Mouse (Mus musculus) frontal cortex, adult (tissue): ENCODE results near the gene Tnk1.

ENCODE experiments used
- ATAC-seq: cut with Nextera tagmentation; 2 replicates; pipeline ENCODE4 v1.9.2; 2017; ENCODE audit warnings: mild to moderate bottlenecking, moderate library complexity, mixed read lengths; ENCODE audit not compliant: low TSS enrichment

Gene Tnk1

DNA sequence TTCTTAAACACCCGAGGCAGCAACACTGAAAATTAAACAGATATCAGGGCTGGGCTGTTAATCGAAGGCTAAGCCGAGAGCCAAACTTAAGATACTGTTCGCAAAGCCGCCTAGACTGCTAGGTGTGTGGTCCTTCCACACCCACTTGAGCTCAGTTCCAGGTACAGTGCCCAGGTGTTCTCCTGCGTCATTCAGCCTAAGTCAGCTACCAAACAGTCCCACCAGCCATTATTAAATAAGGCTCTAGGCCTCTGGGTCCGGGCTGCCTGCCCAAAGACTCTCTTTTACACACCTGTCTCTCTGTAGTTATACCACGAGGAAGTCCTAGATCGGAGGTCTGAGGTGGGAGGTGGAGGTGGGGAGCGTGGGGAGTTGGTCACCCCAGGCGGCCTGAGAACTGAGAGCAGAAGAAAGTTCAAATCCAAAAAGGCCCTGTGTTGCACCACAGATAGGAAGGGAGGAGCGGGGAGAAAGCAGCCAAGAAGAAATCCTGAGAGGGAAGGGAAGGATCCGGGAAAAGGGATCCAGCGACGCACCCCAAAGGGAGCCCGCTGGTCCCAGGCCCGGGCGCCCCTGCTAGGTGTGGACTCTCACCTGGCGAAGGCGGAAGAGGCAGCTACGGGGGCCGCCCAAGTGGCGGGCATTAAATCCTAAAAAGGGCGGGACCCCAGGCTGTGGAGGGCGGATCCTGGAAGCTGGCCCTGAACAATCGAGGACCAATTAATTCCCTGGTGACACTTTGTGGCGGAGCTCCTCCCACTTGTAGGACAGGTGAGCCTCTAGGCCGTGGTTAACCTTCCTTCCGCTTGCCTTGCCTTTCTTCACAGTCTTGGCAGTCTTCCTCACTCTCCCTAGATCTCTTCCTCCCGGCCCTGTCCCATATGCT is at the start of gene Tnk1:
Gene Tnk1 (minus strand): TSS at position 618 of the 886 bp plus-strand sequence.
- no peak for ATAC-seq

DNA sequence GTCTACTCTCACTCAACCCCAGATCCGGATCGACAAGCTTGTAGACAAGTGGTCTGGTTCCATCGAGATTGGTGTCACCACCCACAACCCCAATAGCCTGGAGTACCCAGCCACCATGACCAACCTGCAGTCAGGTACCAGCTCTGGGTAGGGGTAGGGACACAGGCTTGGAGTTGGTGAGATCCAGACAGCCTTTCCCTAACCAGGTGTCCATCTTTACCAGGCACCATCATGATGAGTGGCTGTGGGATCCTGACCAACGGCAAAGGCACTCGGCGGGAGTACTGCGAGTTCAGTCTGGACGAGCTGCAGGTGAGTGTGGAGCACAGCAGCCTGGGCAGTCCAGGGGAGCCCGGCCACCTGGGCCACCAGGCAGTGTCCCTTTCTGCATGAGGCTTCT is 45.8 kb upstream of the Tnk1 start:
- no peak for ATAC-seq

DNA sequence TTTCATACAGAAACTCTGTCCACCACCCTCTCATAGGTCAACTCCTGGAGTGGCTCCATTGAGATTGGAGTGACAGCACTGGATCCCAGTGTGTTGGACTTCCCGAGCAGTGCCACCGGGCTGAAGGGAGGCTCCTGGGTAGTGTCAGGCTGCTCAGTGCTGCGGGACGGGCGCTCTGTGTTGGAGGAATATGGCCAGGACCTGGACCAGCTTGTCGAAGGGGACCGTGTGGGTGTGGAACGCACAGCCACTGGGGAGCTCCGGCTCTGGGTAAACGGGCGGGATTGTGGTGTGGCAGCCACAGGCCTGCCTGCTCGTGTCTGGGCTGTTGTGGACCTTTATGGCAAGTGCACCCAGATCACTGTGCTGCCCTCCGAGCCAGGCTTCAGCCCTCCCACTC is 44.4 kb upstream of the Tnk1 start:
- ATAC-seq = no peak

DNA sequence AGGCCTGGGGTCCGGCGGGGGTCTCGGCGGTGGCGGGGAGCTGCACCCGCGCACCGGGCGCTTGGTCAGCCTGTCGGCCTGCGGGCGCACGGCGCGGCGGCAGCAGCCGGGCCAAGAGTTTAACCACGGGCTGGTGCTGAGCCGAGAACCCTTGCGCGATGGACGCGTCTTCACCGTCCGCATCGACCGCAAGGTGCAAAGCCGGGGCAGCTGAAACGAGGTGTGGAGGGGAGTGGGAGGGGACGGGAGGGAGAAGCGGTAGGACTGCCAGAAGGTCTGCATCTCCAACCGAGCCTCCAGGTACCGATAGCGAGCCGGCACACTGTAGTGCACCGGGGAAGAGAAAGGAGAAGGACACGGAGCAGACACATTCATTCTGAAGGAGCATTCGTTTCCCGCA is 43.5 kb upstream of the Tnk1 start:
- ATAC-seq = no peak

DNA sequence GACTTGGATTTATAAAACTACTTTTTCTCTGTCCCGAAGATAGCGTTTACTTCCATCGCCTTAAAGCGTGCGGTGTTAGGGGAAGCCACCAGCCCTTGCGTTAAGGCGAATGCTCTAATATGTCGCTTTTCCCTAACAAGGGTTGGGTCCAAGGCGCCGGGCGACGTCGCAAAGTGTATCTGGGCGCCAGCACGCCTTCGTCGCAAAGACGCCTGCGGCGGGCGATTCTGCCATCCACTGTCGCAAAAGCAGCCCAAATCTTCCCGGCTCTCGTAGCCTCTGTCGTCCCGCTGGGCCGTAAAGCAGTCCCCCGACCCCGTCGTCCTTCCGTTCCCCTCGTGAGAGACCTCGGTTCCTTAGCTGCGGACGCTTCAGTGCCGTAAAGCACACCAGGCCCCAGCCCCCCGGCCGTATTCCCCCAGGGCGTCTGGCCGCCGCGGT is 42.9 kb upstream of the Tnk1 start:
- ATAC-seq = peak; percentile 79

DNA sequence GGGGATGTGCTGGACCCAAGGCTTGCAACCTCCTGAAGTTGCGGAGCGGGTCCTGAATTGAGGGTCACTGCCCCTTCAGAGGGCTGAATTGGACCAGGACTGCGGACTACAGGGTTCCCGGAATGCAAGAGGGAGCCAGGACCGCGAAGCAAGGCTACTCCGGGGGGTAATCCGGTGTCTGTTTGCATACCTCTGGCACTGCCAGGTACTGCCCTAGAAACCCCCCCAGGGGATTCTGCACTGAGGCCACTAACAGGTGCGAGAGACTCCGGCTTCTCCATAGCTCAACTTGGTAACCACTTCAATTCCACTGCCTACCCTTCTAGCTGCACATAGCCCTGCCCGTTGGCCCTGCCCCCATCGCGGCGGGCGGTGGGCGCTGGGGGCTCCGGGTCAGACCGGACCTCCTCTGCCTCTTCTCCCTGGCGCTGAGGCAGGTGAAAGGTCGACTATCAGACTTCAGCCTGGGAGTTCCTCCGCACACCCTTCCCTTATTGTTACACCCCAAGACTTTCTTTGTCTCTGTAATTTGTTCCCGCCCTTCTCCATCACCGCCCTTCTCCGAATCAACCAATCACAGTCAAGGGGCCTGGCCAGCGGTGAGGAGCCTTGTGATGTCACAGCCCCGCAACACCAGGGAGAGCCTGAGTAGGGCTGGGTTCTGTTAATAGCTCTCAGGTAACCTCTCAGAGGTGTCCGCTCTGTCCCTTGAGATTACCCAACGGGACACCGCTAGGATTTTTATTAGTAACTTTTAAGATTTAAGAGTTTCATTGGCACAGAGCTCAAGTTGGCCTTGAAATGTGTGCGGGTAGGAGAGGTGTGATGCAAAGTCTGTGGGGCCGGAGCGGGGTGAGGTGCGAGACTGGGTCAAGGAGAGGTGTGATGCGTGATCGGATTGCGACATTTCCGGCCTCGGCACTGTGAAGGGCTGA is 42.2 kb upstream of the Tnk1 start, which contains the start of the genes 2810408A11Rik and Neurl4:
Gene 2810408A11Rik (minus strand): TSS at position 517 of the 935 bp plus-strand sequence.
Gene Neurl4 (plus strand): TSS at position 602 of the 935 bp plus-strand sequence.
- peak; percentile 92 for ATAC-seq

DNA sequence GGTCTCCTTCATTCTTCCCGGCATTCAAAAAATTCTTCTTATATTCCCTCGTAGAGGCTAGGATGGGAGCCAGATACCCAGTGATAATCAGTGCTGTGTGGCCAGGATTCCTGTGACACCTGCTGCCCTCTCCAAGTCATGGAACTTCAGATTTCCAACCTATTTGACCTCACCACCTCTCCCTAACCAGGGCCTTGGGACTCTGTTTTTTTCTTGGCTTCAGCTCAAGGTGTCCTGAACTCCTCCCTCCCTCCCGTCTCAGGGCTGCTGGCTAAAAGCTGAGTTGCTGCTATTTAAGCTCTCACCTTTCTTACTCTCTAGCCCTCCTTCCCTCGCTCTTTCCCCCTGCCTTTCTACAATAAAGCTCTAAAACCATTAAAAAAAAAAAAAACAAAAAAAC is 41.3 kb upstream of the Tnk1 start:
- no peak for ATAC-seq

DNA sequence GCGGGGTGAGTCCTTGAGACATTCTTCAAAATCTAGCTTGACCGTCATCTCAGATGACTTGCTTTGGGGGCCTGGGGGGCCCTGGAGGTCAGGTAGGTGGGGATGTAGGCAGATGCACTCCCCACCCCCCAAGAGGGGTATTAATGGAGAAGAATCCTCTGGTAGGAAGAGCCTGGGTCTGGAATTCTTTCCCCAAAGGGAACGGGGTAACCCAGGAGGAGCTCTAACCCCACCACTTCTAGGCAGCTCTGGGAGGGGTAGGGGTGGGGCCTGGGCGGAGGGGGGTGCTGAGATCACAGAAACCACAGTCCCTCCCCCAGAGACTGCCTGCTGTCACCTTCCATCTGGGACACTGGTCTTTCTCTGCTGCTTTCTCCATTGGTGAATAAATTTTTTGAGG is 36.8 kb upstream of the Tnk1 start, which contains the start of gene Acap1:
Gene Acap1 (minus strand): TSS at position 249 of the 400 bp plus-strand sequence.
- no peak for ATAC-seq

DNA sequence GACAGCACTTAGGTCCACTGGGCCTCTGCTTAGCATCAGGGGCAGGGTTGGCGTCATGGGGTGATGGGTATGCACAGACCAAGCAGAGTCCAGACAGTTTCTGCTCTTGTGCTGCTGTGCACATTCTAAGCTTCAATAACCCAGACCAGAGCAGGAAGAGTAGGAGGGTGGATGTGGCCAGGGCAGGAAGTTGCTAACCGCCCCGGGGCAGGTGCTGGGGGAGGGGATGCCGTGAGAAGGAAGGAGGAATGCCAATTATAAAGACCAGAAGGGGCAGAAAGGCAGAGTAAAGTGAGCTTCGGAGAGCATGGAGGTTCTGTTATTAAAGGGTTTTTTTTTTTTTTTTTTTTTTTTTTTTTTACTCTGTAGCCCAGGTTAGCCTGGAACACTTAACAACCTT is 36.1 kb upstream of the Tnk1 start:
- no peak for ATAC-seq

DNA sequence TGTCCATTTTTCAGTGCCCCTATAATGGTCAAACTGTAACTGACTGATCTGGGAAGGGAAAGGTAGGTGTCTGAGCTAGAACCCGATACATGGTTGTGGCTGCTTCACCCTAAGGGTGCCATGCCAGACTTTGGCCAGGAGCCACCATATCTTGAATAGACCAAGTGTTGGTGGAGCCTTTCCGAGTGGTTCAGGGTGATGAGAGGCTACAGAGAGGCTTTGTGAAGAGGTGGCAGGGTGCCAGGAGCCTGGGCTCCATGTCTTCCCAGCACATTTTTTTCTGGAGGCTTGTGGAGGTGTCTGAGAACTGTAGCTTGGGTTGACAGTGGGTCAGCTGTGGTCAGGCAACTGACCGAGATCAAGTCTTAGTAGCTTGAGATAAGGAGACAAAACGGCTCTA is 33.0 kb upstream of the Tnk1 start:
- ATAC-seq = no peak

DNA sequence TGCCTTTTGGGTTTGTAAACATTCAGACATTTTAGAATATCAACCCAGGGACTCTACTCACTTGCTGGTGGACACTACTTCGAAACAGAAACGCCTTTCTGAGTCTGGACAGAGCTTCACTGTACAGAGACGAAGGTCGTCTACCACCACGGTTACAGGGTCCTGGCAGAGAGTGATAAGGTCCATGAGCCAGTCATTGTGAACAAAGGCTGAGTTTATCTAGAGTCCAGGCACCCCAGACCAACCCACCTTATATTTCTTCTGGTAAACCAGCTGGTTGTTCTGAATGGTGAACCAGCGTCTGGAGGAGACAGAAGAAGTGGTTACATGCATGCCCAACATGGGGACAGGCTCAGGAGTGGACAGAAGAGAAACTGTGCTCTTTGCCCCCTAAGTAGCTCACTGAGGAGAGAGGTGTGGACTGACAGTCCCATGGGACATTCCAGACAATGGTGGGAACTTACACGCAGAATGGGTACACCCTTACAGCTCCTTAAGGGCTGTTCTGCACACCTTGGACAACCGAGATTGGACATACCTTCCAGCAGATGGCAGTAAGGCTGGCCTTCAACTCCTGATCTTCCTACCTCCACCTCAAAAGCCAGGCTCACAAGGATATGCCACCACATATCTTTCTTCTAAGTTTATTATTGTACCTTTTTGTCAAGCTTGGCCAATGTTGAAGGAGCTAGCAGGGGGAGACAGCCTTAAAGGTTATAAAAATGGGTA is 28.5 kb upstream of the Tnk1 start:
- no peak for ATAC-seq

DNA sequence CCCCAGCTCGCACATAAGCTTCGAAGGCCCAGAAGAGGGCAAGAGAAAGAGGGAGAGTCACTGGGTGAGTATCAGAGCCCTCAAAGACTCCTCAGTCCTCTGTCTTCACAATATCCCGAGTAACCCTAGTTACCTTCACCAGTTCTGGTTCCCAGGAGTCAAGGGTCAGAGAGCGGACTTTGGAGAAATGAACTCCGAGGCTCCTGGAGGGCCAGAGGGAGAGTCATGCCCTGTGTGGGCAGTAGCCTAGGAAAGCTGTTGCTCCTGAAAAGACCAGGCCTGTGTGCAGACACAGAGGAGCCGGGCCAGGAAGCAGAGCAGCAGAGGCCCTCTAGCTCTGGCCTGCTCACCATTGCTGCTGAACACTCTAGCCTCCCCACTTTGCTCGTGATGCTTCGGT is 26.1 kb upstream of the Tnk1 start:
- ATAC-seq = no peak

DNA sequence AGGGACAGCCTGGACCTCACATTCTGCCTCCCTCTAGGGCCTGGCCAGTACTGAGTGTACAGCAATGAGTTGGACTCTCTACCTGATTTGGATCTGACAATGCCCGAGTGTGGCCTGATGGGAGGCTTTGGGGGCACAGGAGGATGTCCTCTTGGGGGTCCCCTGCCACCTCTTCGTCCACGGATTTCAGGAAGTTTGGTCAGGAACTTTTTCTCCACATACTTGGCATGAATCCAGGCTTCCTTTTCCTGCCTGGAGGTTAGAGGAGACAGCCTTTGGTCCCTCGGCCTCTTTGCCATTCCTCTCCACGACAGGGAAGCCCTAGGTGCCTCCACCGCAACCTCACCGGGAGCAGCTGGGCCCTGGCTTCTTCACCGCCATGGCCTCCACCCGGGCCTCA is 25.7 kb upstream of the Tnk1 start:
- ATAC-seq = no peak

DNA sequence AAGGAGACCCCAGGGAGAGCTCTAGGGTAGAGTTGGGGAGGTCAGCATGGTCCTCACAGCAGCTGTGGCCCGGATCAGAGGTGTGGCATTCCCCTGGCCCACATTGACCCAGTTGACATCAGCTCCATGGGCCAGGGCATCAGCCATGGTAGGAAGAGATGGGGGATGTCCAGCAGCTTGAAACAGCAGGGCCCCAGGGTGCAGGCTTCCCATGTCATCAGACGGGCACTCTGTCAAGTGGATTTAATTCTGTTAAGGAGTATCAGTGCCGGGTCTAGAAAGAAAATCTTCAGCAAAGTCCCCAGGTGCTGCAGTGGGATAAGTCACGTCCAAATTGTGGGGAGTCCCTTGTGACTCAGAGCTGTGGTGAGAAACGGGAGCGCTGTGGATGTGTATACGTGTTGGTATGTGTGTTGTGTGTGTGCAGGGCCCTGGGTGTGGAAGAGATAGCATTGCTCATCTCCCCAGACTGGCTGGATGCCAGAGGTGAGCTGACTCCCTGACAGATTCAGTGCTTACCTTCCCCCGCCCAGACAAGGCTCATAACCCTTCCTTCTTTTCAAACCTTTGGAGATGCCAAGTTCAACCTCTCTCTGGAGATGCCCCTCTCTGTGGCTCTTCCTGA is 25.1 kb upstream of the Tnk1 start:
- ATAC-seq = no peak

DNA sequence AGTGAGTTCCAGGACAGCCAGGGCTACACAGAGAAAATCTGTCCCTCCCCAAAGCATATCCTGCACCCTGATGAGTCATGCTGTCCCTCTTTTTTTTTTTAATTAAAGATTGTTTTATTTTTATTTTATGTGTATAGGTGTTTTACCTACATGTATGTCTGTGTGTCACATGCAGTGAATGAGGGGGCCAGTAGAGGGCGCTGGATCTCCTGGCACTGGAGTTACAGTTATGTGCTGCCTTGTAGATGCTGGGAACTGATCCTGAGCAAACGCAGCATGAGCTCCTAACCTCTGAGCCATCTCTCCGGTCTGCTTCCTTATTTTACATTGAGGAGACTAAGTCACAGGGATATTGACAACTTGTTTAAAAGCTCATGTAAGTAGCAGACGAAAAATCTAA is 24.5 kb upstream of the Tnk1 start:
- no peak for ATAC-seq

DNA sequence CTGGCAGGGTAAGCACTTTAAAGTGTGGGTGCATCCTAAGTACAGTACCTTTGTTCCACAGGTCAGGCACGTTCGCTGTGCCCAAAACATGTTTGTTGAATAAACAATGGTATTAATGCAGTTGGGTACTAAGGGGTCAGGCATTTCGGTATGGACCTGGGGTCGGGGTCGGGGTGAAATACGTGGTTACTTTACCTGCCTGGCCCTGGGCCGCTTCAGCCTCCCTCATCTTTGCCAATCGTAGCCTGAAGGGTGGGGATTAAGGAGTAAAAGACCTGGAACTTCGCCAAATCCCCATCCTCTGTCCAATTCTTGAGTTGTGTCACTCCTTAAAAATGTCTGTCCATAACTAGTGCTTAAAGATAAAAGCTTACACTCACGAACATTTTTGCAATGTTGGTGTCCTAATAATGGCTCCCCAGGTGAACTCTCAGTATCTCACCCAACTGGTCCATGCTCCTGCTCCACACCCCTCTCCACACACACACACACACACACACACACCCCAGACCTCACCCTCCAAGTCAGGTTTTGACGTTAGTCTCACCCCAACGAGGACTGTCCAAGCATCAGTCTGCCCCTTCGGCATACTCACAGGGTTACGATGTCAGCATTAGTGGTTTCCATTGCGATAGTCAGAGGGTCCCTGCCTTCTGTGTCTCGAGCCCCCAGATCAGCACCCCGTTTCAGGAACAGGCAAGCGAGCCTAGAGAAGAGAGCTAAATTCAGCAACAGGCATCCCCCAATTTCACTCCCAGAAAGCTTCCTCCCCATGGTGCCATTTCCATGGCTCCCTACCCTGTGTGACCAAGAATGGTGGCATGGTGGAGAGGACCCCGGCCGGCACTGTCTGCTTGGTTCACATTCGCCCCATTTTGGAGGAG is 23.5 kb upstream of the Tnk1 start:
- no peak for ATAC-seq

DNA sequence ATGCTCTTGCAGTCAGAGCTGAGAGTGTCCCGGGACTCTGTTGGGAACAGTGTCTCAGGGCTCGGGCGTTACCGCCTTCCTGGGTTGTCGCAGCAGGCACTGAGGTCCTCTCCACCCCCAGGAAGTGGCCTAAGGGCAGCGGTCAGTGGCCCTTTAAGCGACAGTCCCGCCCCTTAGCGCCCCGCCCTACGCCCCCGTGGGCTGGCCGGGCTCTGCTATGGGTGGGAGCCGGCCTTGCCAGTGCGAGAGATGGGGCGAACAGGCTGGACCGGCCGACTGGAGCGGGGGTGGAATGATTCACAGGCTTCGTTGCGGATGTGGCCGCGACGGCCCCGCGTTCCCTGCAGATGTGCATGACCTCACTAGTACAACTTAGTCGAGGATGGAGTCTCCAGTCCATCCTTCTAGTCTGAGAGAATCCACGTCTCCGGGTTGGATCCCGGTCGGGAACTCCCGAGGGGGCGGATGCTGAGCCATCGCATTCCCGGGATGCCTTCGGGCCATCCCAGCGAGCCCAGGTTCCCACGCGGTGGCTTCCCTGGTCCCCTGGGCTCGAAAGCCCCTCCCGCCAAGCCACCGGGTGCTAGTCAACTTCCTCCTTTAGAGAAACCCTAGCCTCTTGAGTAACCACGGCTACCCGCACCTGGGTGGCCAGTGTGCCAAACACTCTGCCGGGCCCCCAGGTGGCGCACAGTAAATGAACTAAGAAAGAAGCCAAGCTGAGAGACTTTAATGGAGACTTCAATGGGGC is 22.5 kb upstream of the Tnk1 start, which contains the start of gene Kctd11:
Gene Kctd11 (minus strand): TSS at position 554 of the 751 bp plus-strand sequence.
- ATAC-seq = peak; percentile 62; the same call in 1 of the 2 replicates

DNA sequence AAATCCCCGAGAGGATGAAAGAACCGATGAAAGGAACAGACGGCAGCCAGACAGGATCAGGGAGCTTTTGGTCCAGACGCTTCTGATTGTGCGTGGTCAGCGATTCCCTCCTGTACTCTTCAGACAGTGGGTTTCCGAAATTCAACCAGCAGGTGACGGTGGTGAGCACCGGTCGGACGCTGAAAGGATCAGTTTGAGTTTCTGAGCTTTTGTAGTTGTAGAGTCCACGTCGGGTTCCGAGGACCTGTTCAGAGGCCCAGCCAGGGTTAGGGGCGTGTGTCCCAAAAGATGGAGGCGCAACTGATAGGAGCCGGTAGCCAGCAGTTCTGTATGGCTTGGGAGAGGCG is 21.9 kb upstream of the Tnk1 start:
- 0 out of 2 replicates have a peak, but pooled peaks have one; percentile 35 for ATAC-seq

DNA sequence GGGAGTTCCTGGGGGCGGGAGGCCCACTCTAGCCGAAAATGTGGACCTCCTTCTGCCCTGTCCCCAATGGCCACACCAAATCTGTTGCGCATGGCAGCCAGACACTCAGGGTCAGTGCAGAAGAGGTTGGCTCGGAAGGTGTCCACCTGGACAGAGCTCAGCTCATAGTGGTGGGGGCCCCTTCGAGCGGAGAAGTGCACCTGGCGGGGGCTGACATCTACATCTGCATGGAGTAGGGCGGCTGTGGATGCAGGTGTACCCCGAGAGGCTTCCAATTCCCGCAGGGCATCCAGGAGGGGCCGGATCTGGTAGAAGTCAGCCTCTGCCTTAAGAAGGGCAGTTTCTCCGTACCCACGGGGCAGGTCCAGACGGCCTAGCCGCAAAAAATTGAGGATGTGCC is 21.2 kb upstream of the Tnk1 start:
- ATAC-seq = no peak
